Mouse (Mus musculus): ENCODE measurements at regions not wholly inside any gene's neighbourhood (a gene's known extent, or its start where the extent isn't known, plus 50 kb on each side); places are given as distances from the start of the nearest gene placed in this dataset.

DNA sequence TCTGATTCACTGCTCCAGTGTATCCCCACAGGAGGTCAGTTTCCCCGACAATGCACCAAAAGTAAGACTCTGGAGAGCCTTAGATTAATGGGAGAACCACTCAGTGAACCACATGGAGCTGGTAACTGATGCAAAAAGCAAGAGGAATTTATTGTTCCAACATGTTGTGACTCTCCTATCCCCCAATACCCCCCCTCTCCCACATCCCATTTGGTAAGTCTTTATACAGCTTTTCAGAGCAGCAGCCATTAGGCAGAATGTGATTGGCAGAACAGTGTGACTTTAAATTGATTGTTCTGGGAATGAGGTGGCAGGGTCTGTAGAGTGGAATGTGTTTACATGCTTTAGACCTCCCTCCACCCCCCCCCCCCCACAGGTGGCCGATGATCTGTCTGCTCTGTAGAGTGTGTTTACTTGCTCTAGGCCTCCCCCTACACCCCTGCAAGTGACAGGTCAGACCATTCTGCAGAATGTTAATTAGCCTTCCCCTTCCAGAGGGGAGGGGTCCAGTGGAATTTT lies 6497.8 kb upstream of the Gm7489 start:
- in situ Hi-C loops (cut with MboI, MseI), result loop anchor here in 1 of 2 experiments (10.0 kb wide), 1 partner anchor 452 kb away; no protein-coding TSS in a partner anchor

All from T-helper 17 cell (primary cell).